Mouse (Mus musculus): Measurements from ENCODE around the gene Zfpl1. TPM values are rescaled to one million over a fixed set of nuclear protein-coding genes. Genes with fewer than 3 reads are reported as not detected.

Gene Zfpl1
- total RNA-seq, 4 experiments from 2014 or later = 15.4 to 20.8 (median 17.4) TPM

Small RNAs within 50 kb of the gene (microRNA-seq; reads per million reads assigned to microRNA genes)
- gene Mir6988 = not detected

Other genes starting within 250 kb of the Zfpl1 start
- 1 to 10 TPM; 7.1 to 8.1 (median 7.5) TPM for gene Frmd8, start 209.7 kb downstream of the Zfpl1 start, total RNA-seq (2022)
- gene Slc25a45, start 207.1 kb downstream of the Zfpl1 start, total RNA-seq (2022) = 1 to 10 TPM; 2.4 to 3.8 (median 2.8) TPM
- under 1 TPM; 0.23 to 0.50 (median 0.34) TPM for gene Tigd3, start 190.8 kb downstream of the Zfpl1 start, total RNA-seq (2022)
- 10 to 100 TPM; 71.9 to 95.2 (median 81.1) TPM for gene Dpf2, start 171.9 kb downstream of the Zfpl1 start, total RNA-seq (2022)
- 1 to 10 TPM; 6.0 to 9.7 (median 8.9) TPM for gene Cdc42ep2, start 160.1 kb downstream of the Zfpl1 start, total RNA-seq (2022)
- 10 to 100 TPM in 2 of 4 experiments, 1 to 10 TPM in 2; 7.8 to 13.5 (median 9.3) TPM for gene Pola2, start 120.8 kb downstream of the Zfpl1 start, total RNA-seq (2022)
- not detected for gene Slc22a20, start 98.8 kb downstream of the Zfpl1 start, total RNA-seq (2022)
- 10 to 100 TPM; 28.2 to 43.0 (median 35.8) TPM for gene Capn1, start 69.1 kb downstream of the Zfpl1 start, total RNA-seq (2022)
- gene Syvn1, start 38.4 kb downstream of the Zfpl1 start, total RNA-seq (2022) = 10 to 100 TPM; 18.9 to 21.7 (median 21.4) TPM
- 10 to 100 TPM; 33.7 to 44.8 (median 40.9) TPM for gene Mrpl49, start 27.2 kb downstream of the Zfpl1 start, total RNA-seq (2022)
- gene Fau, start 27.1 kb downstream of the Zfpl1 start, total RNA-seq (2022) = 100 to 1,000 TPM; 526 to 624 (median 583) TPM
- gene Znhit2, start 23.8 kb downstream of the Zfpl1 start, total RNA-seq (2022) = 10 to 100 TPM; 11.8 to 14.1 (median 13.0) TPM
- gene Tm7sf2, start 16.6 kb downstream of the Zfpl1 start, total RNA-seq (2022) = 1 to 10 TPM; 3.1 to 3.9 (median 3.2) TPM
- 10 to 100 TPM; 18.3 to 23.7 (median 21.1) TPM for gene Vps51, start 7.7 kb downstream of the Zfpl1 start, total RNA-seq (2022)
- not detected for gene Tmem262, start 4.9 kb downstream of the Zfpl1 start, total RNA-seq (2022)
- gene Gm28374, start 2.7 kb downstream of the Zfpl1 start, total RNA-seq (2022) = not detected
- gene Cdca5, start within 50 bp of the Zfpl1 start, total RNA-seq (2022) = under 1 TPM in 1 of 4 experiments, not detected in 3; 0.16 TPM
- gene AC131692.1, start 9.5 kb upstream of the Zfpl1 start, total RNA-seq (2022) = not detected
- gene Naaladl1, start 20.8 kb upstream of the Zfpl1 start, total RNA-seq (2022) = not detected
- gene Sac3d1, start 33.7 kb upstream of the Zfpl1 start, total RNA-seq (2022) = 10 to 100 TPM in 1 of 4 experiments, 1 to 10 TPM in 3; 8.0 to 10.4 (median 9.0) TPM
- gene Snx15, start 43.3 kb upstream of the Zfpl1 start, total RNA-seq (2022) = 10 to 100 TPM; 14.8 to 18.0 (median 15.6) TPM
- gene Batf2, start 56.0 kb upstream of the Zfpl1 start, total RNA-seq (2022) = 1 to 10 TPM in 1 of 4 experiments, under 1 TPM in 3; 0.31 to 1.4 (median 0.43) TPM
- 10 to 100 TPM; 77.6 to 82.7 (median 79.4) TPM for gene Arl2, start 56.6 kb upstream of the Zfpl1 start, total RNA-seq (2022)
- not detected for gene Majin, start 99.4 kb upstream of the Zfpl1 start, total RNA-seq (2022)
- not detected for gene Gpha2, start 141.4 kb upstream of the Zfpl1 start, total RNA-seq (2022)
- gene Ppp2r5b, start 150.9 kb upstream of the Zfpl1 start, total RNA-seq (2022) = 10 to 100 TPM; 32.9 to 35.9 (median 34.4) TPM
- 10 to 100 TPM; 22.3 to 28.0 (median 25.8) TPM for gene Atg2a, start 156.7 kb upstream of the Zfpl1 start, total RNA-seq (2022)
- 10 to 100 TPM; 88.7 to 99.1 (median 92.3) TPM for gene Ehd1, start 191.8 kb upstream of the Zfpl1 start, total RNA-seq (2022)
- 10 to 100 TPM; 14.7 to 17.1 (median 15.4) TPM for gene Cdc42bpg, start 221.5 kb upstream of the Zfpl1 start, total RNA-seq (2022)